Mouse (Mus musculus): ENCODE results near the gene Ebi3. TPM values are rescaled to one million over a fixed set of nuclear protein-coding genes. Genes with fewer than 3 reads are reported as not detected.
A peak's percentile ranks its signal among the peaks of the same experiment; 100 is the strongest.

Ebi3 gene
- polyA plus RNA-seq (2014; fragmentation: Nextera tagmentation; extraction: Ambion mirVana) = 2.0 and 2.2 TPM in 2 replicates

- no peak within 1 kb of the TSS for H3K9ac ChIP-seq (ENCODE audit: low read depth, low read length)
- 71% methylated on average over 6 of the region's 6 CpGs for WGBS
- ATAC-seq (ENCODE audit: low FRiP score, low TSS enrichment) = no peak
- H3K4me3 ChIP-seq (ENCODE audit: low read length) = no peak within 1 kb of the TSS
- H3K4me1 ChIP-seq (ENCODE audit: control insufficient read depth, insufficient read depth, low read length) = no peaks in the 10 kb centered on the region
- H3K27ac ChIP-seq (ENCODE audit: low read depth, low read length) = no peak within 1 kb of the TSS
- H3K9me3 ChIP-seq (ENCODE audit: control insufficient read depth, low read length) = no peaks in the 10 kb centered on the region
- H3K4me2 ChIP-seq (replicated peaks; ENCODE audit: low read depth, low read length) = no peak within 1 kb of the TSS
- H3K36me3 ChIP-seq (ENCODE audit: control insufficient read depth, insufficient read depth, low read length) = no peaks in the 10 kb centered on the region
- H3K27me3 ChIP-seq (ENCODE audit: control insufficient read depth, insufficient read depth, low read length) = no peaks in the 10 kb centered on the region
Observed at GRCm38 (mm10) chr17:55952447-55953027, at the start of gene Ebi3. Ebi3 (plus strand) TSS chr17:55952640.

- H3K27ac ChIP-seq (ENCODE audit: low read depth, low read length) = no peak overlapping the region
- no peak overlapping the region for H3K4me3 ChIP-seq (ENCODE audit: low read length)
- ATAC-seq (ENCODE audit: low FRiP score, low TSS enrichment) = peak; percentile 57; the same call in 1 of the 2 replicates
- no peaks in the 10 kb centered on the region for H3K27me3 ChIP-seq (ENCODE audit: control insufficient read depth, insufficient read depth, low read length)
- no peak overlapping the region for H3K4me2 ChIP-seq (replicated peaks; ENCODE audit: low read depth, low read length)
- no peaks in the 10 kb centered on the region for H3K4me1 ChIP-seq (ENCODE audit: control insufficient read depth, insufficient read depth, low read length)
- peaks cover 1% of the 10 kb centered on the region for H3K36me3 ChIP-seq (ENCODE audit: control insufficient read depth, insufficient read depth, low read length)
- no peak overlapping the region for H3K9ac ChIP-seq (ENCODE audit: low read depth, low read length)
- 63% methylated on average over 2 of the region's 2 CpGs for WGBS
- peaks cover 6% of the 10 kb centered on the region; the same call in 1 of the 2 replicates for H3K9me3 ChIP-seq (ENCODE audit: control insufficient read depth, low read length)
Observed at GRCm38 (mm10) chr17:55903087-55903486, 49.4 kb upstream of the Ebi3 start.

- Histone ChIP-seq H3K9me3 (ENCODE audit: control insufficient read depth, low read length) (0 out of 2 replicates have a peak, but pooled peaks cover 3% of the 10 kb centered on the region), H3K9ac (ENCODE audit: low read depth, low read length) (no peak overlapping the region), H3K27ac (ENCODE audit: low read depth, low read length) (no peak overlapping the region), H3K4me1 (ENCODE audit: control insufficient read depth, insufficient read depth, low read length) (no peaks in the 10 kb centered on the region), H3K36me3 (ENCODE audit: control insufficient read depth, insufficient read depth, low read length) (no peaks in the 10 kb centered on the region), H3K4me2 (replicated peaks; ENCODE audit: low read depth, low read length) (no peak overlapping the region), H3K27me3 (ENCODE audit: control insufficient read depth, insufficient read depth, low read length) (no peaks in the 10 kb centered on the region), H3K4me3 (ENCODE audit: low read length) (no peak overlapping the region)
- no peak; the same call in 1 of the 2 replicates for ATAC-seq (ENCODE audit: low FRiP score, low TSS enrichment)
- 87% methylated on average over 1 of the region's 1 CpGs for WGBS
Observed at GRCm38 (mm10) chr17:55903687-55904086, 48.8 kb upstream of the Ebi3 start.

- Histone ChIP-seq H3K9me3 (ENCODE audit: control insufficient read depth, low read length) (0 out of 2 replicates have a peak, but pooled peaks cover 3% of the 10 kb centered on the region), H3K27me3 (ENCODE audit: control insufficient read depth, insufficient read depth, low read length) (no peaks in the 10 kb centered on the region), H3K27ac (ENCODE audit: low read depth, low read length) (peak overlapping the region; percentile 59; the same call in 1 of the 2 replicates), H3K36me3 (ENCODE audit: control insufficient read depth, insufficient read depth, low read length) (no peaks in the 10 kb centered on the region), H3K4me2 (replicated peaks; ENCODE audit: low read depth, low read length) (no peak overlapping the region), H3K4me3 (ENCODE audit: low read length) (no peak overlapping the region), H3K4me1 (ENCODE audit: control insufficient read depth, insufficient read depth, low read length) (no peaks in the 10 kb centered on the region), H3K9ac (ENCODE audit: low read depth, low read length) (no peak overlapping the region)
- WGBS = 67% methylated on average over 6 of the region's 6 CpGs
- no peak for ATAC-seq (ENCODE audit: low FRiP score, low TSS enrichment)
Observed at GRCm38 (mm10) chr17:55904131-55904530, 48.3 kb upstream of the Ebi3 start.

- H3K9me3 ChIP-seq (ENCODE audit: control insufficient read depth, low read length) = no peaks in the 10 kb centered on the region
- no peak overlapping the region for H3K9ac ChIP-seq (ENCODE audit: low read depth, low read length)
- H3K4me2 ChIP-seq (replicated peaks; ENCODE audit: low read depth, low read length) = no peak overlapping the region
- no peak overlapping the region for H3K27ac ChIP-seq (ENCODE audit: low read depth, low read length)
- no peak for ATAC-seq (ENCODE audit: low FRiP score, low TSS enrichment)
- H3K36me3 ChIP-seq (ENCODE audit: control insufficient read depth, insufficient read depth, low read length) = no peaks in the 10 kb centered on the region
- H3K27me3 ChIP-seq (ENCODE audit: control insufficient read depth, insufficient read depth, low read length) = no peaks in the 10 kb centered on the region
- no peak overlapping the region for H3K4me3 ChIP-seq (ENCODE audit: low read length)
- H3K4me1 ChIP-seq (ENCODE audit: control insufficient read depth, insufficient read depth, low read length) = no peaks in the 10 kb centered on the region
Observed at GRCm38 (mm10) chr17:55906669-55907068, 45.8 kb upstream of the Ebi3 start.

- H3K4me2 ChIP-seq (replicated peaks; ENCODE audit: low read depth, low read length) = peak overlapping the region; percentile 48
- peaks cover 4% of the 10 kb centered on the region; the same call in 1 of the 2 replicates for H3K9me3 ChIP-seq (ENCODE audit: control insufficient read depth, low read length)
- H3K36me3 ChIP-seq (ENCODE audit: control insufficient read depth, insufficient read depth, low read length) = no peaks in the 10 kb centered on the region
- no peaks in the 10 kb centered on the region for H3K4me1 ChIP-seq (ENCODE audit: control insufficient read depth, insufficient read depth, low read length)
- ATAC-seq (ENCODE audit: low FRiP score, low TSS enrichment) = peak; percentile 95
- H3K27ac ChIP-seq (ENCODE audit: low read depth, low read length) = peak overlapping the region; percentile 38
- H3K4me3 ChIP-seq (ENCODE audit: low read length) = peak overlapping the region; percentile 64
- no peaks in the 10 kb centered on the region for H3K27me3 ChIP-seq (ENCODE audit: control insufficient read depth, insufficient read depth, low read length)
- under 1% methylated on average over 29 of the region's 33 CpGs for WGBS
- peak overlapping the region; percentile 71 for H3K9ac ChIP-seq (ENCODE audit: low read depth, low read length)
Observed at GRCm38 (mm10) chr17:55931553-55932502, 20.6 kb upstream of the Ebi3 start.

- Histone ChIP-seq H3K4me2 (replicated peaks; ENCODE audit: low read depth, low read length) (peak overlapping the region; percentile 48), H3K36me3 (ENCODE audit: control insufficient read depth, insufficient read depth, low read length) (no peaks in the 10 kb centered on the region), H3K4me3 (ENCODE audit: low read length) (peak overlapping the region; percentile 64), H3K9ac (ENCODE audit: low read depth, low read length) (peak overlapping the region; percentile 44; the same call in 1 of the 2 replicates), H3K9me3 (ENCODE audit: control insufficient read depth, low read length) (peaks cover 4% of the 10 kb centered on the region; the same call in 1 of the 2 replicates), H3K27ac (ENCODE audit: low read depth, low read length) (no peak overlapping the region), H3K27me3 (ENCODE audit: control insufficient read depth, insufficient read depth, low read length) (no peaks in the 10 kb centered on the region), H3K4me1 (ENCODE audit: control insufficient read depth, insufficient read depth, low read length) (no peaks in the 10 kb centered on the region)
- ATAC-seq (ENCODE audit: low FRiP score, low TSS enrichment) = no peak
- WGBS = 71% methylated on average over 2 of the region's 2 CpGs
Observed at GRCm38 (mm10) chr17:55932635-55933034, 19.8 kb upstream of the Ebi3 start.

- no peak overlapping the region for H3K4me3 ChIP-seq (ENCODE audit: low read length)
- no peaks in the 10 kb centered on the region for H3K36me3 ChIP-seq (ENCODE audit: control insufficient read depth, insufficient read depth, low read length)
- H3K4me1 ChIP-seq (ENCODE audit: control insufficient read depth, insufficient read depth, low read length) = no peaks in the 10 kb centered on the region
- no peak overlapping the region for H3K9ac ChIP-seq (ENCODE audit: low read depth, low read length)
- ATAC-seq (ENCODE audit: low FRiP score, low TSS enrichment) = no peak
- 95% methylated on average over 15 of the region's 15 CpGs for WGBS
- no peak overlapping the region for H3K27ac ChIP-seq (ENCODE audit: low read depth, low read length)
- H3K9me3 ChIP-seq (ENCODE audit: control insufficient read depth, low read length) = peaks cover 4% of the 10 kb centered on the region
- H3K27me3 ChIP-seq (ENCODE audit: control insufficient read depth, insufficient read depth, low read length) = no peaks in the 10 kb centered on the region
- peak overlapping the region; percentile 48; the same call in 1 of the 2 replicates for H3K4me2 ChIP-seq (replicated peaks; ENCODE audit: low read depth, low read length)
Observed at GRCm38 (mm10) chr17:55933191-55933590, 19.2 kb upstream of the Ebi3 start.
